Mouse (Mus musculus) kidney, postnatal 25 days (tissue): ENCODE measurements around the gene Gm11733.

Experiments
- DNase-seq, 2 experiments: peaks; one replicate each; pipeline ENCODE4 v3.0.0; 2021; ENCODE audit warnings: mixed read lengths in 2 of 2

The Gm11733 gene

DNA sequence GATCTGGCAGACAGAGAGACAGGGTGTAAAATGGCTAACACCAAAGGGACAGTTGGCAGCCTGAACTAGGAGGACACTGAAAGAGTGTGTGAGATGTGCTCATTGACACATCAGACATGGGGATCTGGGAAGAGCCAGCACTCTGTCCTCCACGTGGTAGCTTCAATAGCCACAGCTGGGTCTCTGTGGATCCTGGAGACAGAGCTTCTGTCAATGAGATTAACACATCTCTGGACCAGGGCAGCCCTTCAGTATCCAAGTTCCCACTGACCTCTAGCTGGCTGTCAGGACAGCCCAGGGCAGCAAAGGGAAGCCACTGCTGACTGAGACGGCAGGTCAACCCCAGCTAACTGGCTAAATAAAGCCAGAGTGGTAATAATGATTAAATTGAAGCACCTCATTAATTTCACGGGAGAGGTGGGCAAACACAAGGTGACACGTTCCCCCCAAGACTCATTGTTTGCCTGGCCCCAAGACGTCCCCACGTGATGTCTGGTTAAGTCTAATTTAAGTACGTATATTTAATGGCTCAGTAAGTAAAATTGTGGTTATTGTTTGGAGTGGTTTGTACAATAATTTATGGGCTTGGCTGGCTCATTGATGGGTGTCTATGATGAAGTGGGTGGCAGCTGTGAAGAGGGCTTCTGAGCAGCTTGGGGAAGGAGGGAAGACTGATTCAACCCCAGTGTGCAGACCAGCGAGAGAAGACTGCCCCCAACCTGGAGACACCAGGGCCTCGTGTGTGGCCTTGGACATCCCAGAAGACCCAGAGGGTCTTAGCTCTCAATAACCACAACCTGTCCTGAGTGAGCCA, 51.5 kb downstream of the Gm11733 start:
- peak in 1 of 2 experiments; percentile 47 for DNase-seq

- peak; percentile 43 to 74 for DNase-seq
Observed at GRCm38 (mm10) chr11:117536586-117536985, 52.4 kb downstream of the Gm11733 start.
